Mouse (Mus musculus): Measurements from ENCODE around the gene Col28a1. TPM values are rescaled to one million over a fixed set of nuclear protein-coding genes. Genes with fewer than 3 reads are reported as not detected.

The Col28a1 gene
- under 1 TPM; 0.55 to 0.90 TPM for total RNA-seq (2021)
- long read RNA-seq, experiment 1, partial matches to known transcripts, result 0 of 1 reads
- long read RNA-seq, experiment 1, other reads (novel, unspliced or antisense), result 1 of 1 reads
- long read RNA-seq, experiment 2, result 0 reads

GRCm38 (mm10) chr6:8192517-8192916, at the start of gene Col28a1:
Gene Col28a1, minus strand, starts transcription at chr6:8192617.
- no peak for DNase-seq (ENCODE audit: low spot score in 2 of 2)

- DNase-seq (ENCODE audit: low spot score in 2 of 2), result no peak
Measured at GRCm38 (mm10) chr6:8228596-8228995, 36.2 kb upstream of the Col28a1 start.

- peak in 1 of 2 experiments; percentile 20 for DNase-seq (ENCODE audit: low spot score in 2 of 2)
Measured at GRCm38 (mm10) chr6:8227035-8227434, 34.6 kb upstream of the Col28a1 start.

- no peak for DNase-seq (ENCODE audit: low spot score in 2 of 2)
Measured at GRCm38 (mm10) chr6:8210661-8211060, 18.2 kb upstream of the Col28a1 start.

- DNase-seq (ENCODE audit: low spot score in 2 of 2), result no peak
Measured at GRCm38 (mm10) chr6:8209866-8210186, 17.4 kb upstream of the Col28a1 start.

GRCm38 (mm10) chr6:8209047-8209865, 16.8 kb upstream of the Col28a1 start, which contains the start of gene Mios:
Gene Mios, plus strand, starts transcription at chr6:8209222.
- peak; percentile 81 to 84 for DNase-seq (ENCODE audit: low spot score in 2 of 2)

- DNase-seq (ENCODE audit: low spot score in 2 of 2), result no peak
Measured at GRCm38 (mm10) chr6:8189917-8190316, 2.5 kb downstream of the Col28a1 start.

GRCm38 (mm10) chr6:8188599-8189233, 3.7 kb downstream of the Col28a1 start:
- peak in 1 of 2 experiments; percentile 65 for DNase-seq (ENCODE audit: low spot score in 2 of 2)

GRCm38 (mm10) chr6:8178397-8178941, 13.9 kb downstream of the Col28a1 start:
- peak in 1 of 2 experiments; percentile 10 for DNase-seq (ENCODE audit: low spot score in 2 of 2)

- DNase-seq (ENCODE audit: low spot score in 2 of 2), result no peak
Measured at GRCm38 (mm10) chr6:8176116-8176515, 16.3 kb downstream of the Col28a1 start.

- no peak for DNase-seq (ENCODE audit: low spot score in 2 of 2)
Measured at GRCm38 (mm10) chr6:8175346-8175745, 17.1 kb downstream of the Col28a1 start.

- DNase-seq (ENCODE audit: low spot score in 2 of 2), result no peak
Measured at GRCm38 (mm10) chr6:8174062-8174461, 18.4 kb downstream of the Col28a1 start.

- no peak for DNase-seq (ENCODE audit: low spot score in 2 of 2)
Measured at GRCm38 (mm10) chr6:8172101-8172500, 20.3 kb downstream of the Col28a1 start.

- no peak for DNase-seq (ENCODE audit: low spot score in 2 of 2)
Measured at GRCm38 (mm10) chr6:8164741-8165140, 27.7 kb downstream of the Col28a1 start.

- DNase-seq (ENCODE audit: low spot score in 2 of 2), result no peak
Measured at GRCm38 (mm10) chr6:8160001-8160400, 32.4 kb downstream of the Col28a1 start.

- DNase-seq (ENCODE audit: low spot score in 2 of 2), result peak in 1 of 2 experiments; percentile 49
Measured at GRCm38 (mm10) chr6:8157121-8157520, 35.3 kb downstream of the Col28a1 start.

GRCm38 (mm10) chr6:8152551-8153361, 39.7 kb downstream of the Col28a1 start:
- no peak for DNase-seq (ENCODE audit: low spot score in 2 of 2)

- no peak for DNase-seq (ENCODE audit: low spot score in 2 of 2)
Measured at GRCm38 (mm10) chr6:8148916-8149315, 43.5 kb downstream of the Col28a1 start.

GRCm38 (mm10) chr6:8141881-8142280, 50.5 kb downstream of the Col28a1 start:
- DNase-seq (ENCODE audit: low spot score in 2 of 2), result no peak

GRCm38 (mm10) chr6:8130149-8130548, 62.3 kb downstream of the Col28a1 start:
- DNase-seq (ENCODE audit: low spot score in 2 of 2), result no peak

- DNase-seq (ENCODE audit: low spot score in 2 of 2), result no peak
Measured at GRCm38 (mm10) chr6:8128164-8128563, 64.3 kb downstream of the Col28a1 start.
